Mouse (Mus musculus) megakaryocyte progenitor cell, adult 5-6 weeks (primary cell): Measurements from ENCODE around the gene Limk2. TPM values are rescaled to one million over a fixed set of nuclear protein-coding genes. Genes with fewer than 3 reads are reported as not detected.

Experiments
- ATAC-seq: replicated peaks from 2 replicates; pipeline ENCODE4 v1.8.0; 2016; ENCODE audit warnings: mild to moderate bottlenecking, moderate TSS enrichment, inconsistent platforms; ENCODE audit not compliant: poor library complexity
- total RNA-seq, 2 experiments: library from RNA; stranded (forward) in 1 of 2; stranded (reverse) in 1 of 2; fragments of 157-497, 149-512 nt in 1 of 2; fragments of 200-1000 nt in 1 of 2; gene quantifications; 2 replicates each; pipeline versions ENCODE4 v1.2.3 to v1.2.4; 2015 to 2017

Limk2 gene
- total RNA-seq, 2 experiments from 2014 or later, result 17.0 to 30.0 TPM

GRCm38 (mm10) chr11:3373591-3374292 is 35.2 kb downstream of the Limk2 start:
- ATAC-seq, result no peak

- no peak; the same call in 1 of the 2 replicates for ATAC-seq
Measured at GRCm38 (mm10) chr11:3371599-3372295, 37.2 kb downstream of the Limk2 start.

GRCm38 (mm10) chr11:3370928-3371598 is 37.9 kb downstream of the Limk2 start:
- peak; percentile 99 for ATAC-seq

- ATAC-seq, result no peak
Measured at GRCm38 (mm10) chr11:3370162-3370561, 38.8 kb downstream of the Limk2 start.

- no peak for ATAC-seq
Measured at GRCm38 (mm10) chr11:3369449-3369848, 39.5 kb downstream of the Limk2 start.

- ATAC-seq, result no peak
Measured at GRCm38 (mm10) chr11:3368983-3369382, 40.0 kb downstream of the Limk2 start.

- ATAC-seq, result no peak
Measured at GRCm38 (mm10) chr11:3366411-3366810, 42.6 kb downstream of the Limk2 start.

GRCm38 (mm10) chr11:3362854-3363253 is 46.1 kb downstream of the Limk2 start:
- no peak for ATAC-seq

GRCm38 (mm10) chr11:3352990-3353585 is 55.9 kb downstream of the Limk2 start:
- peak; percentile 59 for ATAC-seq

- ATAC-seq, result no peak
Measured at GRCm38 (mm10) chr11:3352131-3352530, 56.9 kb downstream of the Limk2 start.

GRCm38 (mm10) chr11:3349343-3349695 is 59.7 kb downstream of the Limk2 start:
- ATAC-seq, result no peak

GRCm38 (mm10) chr11:3348576-3349342 is 60.2 kb downstream of the Limk2 start:
- peak; percentile 54 for ATAC-seq

GRCm38 (mm10) chr11:3347835-3348195 is 61.2 kb downstream of the Limk2 start:
- ATAC-seq, result no peak

GRCm38 (mm10) chr11:3347091-3347834 is 61.7 kb downstream of the Limk2 start:
- peak; percentile 82 for ATAC-seq

GRCm38 (mm10) chr11:3346351-3346750 is 62.6 kb downstream of the Limk2 start:
- ATAC-seq, result no peak

GRCm38 (mm10) chr11:3344916-3345315 is 64.1 kb downstream of the Limk2 start:
- ATAC-seq, result no peak

- no peak for ATAC-seq
Measured at GRCm38 (mm10) chr11:3341476-3341875, 67.5 kb downstream of the Limk2 start.

- no peak for ATAC-seq
Measured at GRCm38 (mm10) chr11:3337961-3338360, 71.0 kb downstream of the Limk2 start.

- ATAC-seq, result no peak
Measured at GRCm38 (mm10) chr11:3337173-3337955, 71.6 kb downstream of the Limk2 start.
